ENCODE assay signal across 9 mouse cellular contexts in the genomic region with DNA sequence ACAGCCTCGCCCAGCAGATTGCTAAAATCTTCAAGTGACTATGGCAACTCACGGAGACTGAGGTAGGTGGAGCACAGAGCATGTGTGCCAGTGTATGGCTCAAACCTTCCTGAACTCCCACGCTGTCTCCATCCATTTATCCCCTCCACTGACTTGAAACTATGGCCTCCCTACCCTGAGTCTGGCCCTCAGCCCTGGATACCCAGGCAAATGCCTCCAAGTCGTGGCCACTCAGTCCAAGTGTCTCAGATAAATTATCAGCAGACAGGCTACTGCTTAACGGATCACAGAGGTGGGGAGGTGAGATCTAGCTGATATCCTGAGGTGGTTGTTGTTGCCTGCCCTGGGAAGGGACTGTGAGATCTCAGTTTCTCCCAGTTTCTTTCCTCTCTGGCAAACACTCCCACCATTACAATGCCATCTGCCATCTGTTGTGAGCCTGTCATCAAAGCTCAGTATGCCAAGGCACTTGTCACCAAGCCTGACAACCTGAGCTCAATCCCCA. TPM values are rescaled to one million over a fixed set of nuclear protein-coding genes. Genes with fewer than 3 reads are reported as not detected.
DNase-seq lines count a peak whose midpoint lies in the region; ATAC-seq and TF ChIP-seq lines count a peak whose summit lies in the region.
"Had no signal": no experiment of that assay in that cellular context is flagged by ENCODE, and none has a peak within 500 bp of the region (broad histone marks: within the 10 kb centered on the region; RNA-seq: fewer than 3 reads in every experiment).

No protein-coding gene starts in this region.

- peak overlapping the region; percentile 19; the same call in 1 of the 2 replicates for H3K27ac ChIP-seq in kidney, embryonic 16.5 days (ENCODE audit: low read length)
- no peak overlapping the region for H3K27ac ChIP-seq in kidney, adult 2 months (ENCODE audit: insufficient read depth, low read depth, low read length)
- H3K27ac ChIP-seq in hindbrain, embryonic 16.5 days (ENCODE audit: low read depth, low read length), result peak overlapping the region; percentile 14

- H3K27me3 ChIP-seq in kidney, embryonic 16.5 days (ENCODE audit: insufficient read depth, low read length), result no peaks in the 10 kb centered on the region
- H3K27me3 ChIP-seq in kidney, adult 2 months (replicated peaks; ENCODE audit: control insufficient read depth, insufficient read depth, low read length), result no peaks in the 10 kb centered on the region
- H3K27me3 ChIP-seq in hindbrain, embryonic 16.5 days (replicated peaks; ENCODE audit: control insufficient read depth, insufficient read depth, low read length), result no peaks in the 10 kb centered on the region

- DNase-seq in kidney, adult 2 months, result no peak
- DNase-seq in Muller cell, postnatal 12 days (ENCODE audit: inconsistent ontology term), result peak; percentile 81
- peak; percentile 78 to 86 for DNase-seq in cerebellum, adult 18-20 months
- DNase-seq in urinary bladder, postnatal 36 days (ENCODE audit: low spot score in 2 of 2), result no peak
- DNase-seq in ovary, postnatal 36 days (ENCODE audit: low spot score), result no peak
- DNase-seq: kidney, postnatal 4 days had no signal

- no peak overlapping the region for H3K4me3 ChIP-seq in kidney, embryonic 16.5 days (ENCODE audit: low read length)
- H3K4me3 ChIP-seq in kidney, adult 2 months (ENCODE audit: insufficient read depth, low read depth, low read length), result no peak overlapping the region
- H3K4me3 ChIP-seq in hindbrain, embryonic 16.5 days (ENCODE audit: low read length), result no peak overlapping the region

- peaks cover 9% of the 10 kb centered on the region; the same call in 1 of the 2 replicates for H3K36me3 ChIP-seq in kidney, embryonic 16.5 days (ENCODE audit: insufficient read depth, low read length)
- H3K36me3 ChIP-seq in kidney, adult 2 months (ENCODE audit: control insufficient read depth, insufficient read depth, low read length), result no peaks in the 10 kb centered on the region
- H3K36me3 ChIP-seq in hindbrain, embryonic 16.5 days (ENCODE audit: control insufficient read depth, insufficient read depth, low read length), result no peaks in the 10 kb centered on the region

- no peak overlapping the region for H3K4me2 ChIP-seq in kidney, embryonic 16.5 days (replicated peaks; ENCODE audit: low read depth, low read length)
- H3K4me2 ChIP-seq in hindbrain, embryonic 16.5 days (ENCODE audit: low read length), result no peak overlapping the region

- no peak overlapping the region for H3K9ac ChIP-seq in kidney, embryonic 16.5 days (replicated peaks; ENCODE audit: low read length)
- H3K9ac ChIP-seq in hindbrain, embryonic 16.5 days (ENCODE audit: low read depth, low read length), result no peak overlapping the region

- peak; percentile 54 for ATAC-seq in kidney, embryonic 16.5 days (ENCODE audit: low FRiP score, low TSS enrichment)
- peak; percentile 51 for ATAC-seq in hindbrain, embryonic 16.5 days
- ATAC-seq: activated CD4-positive, CD25-positive, alpha-beta regulatory T cell, adult 4 months had no signal

- WGBS in kidney, embryonic 16.5 days, result 26% methylated on average over 5 of the region's 5 CpGs
- 58% methylated on average over 5 of the region's 5 CpGs for WGBS in kidney, adult 2 months
- WGBS in hindbrain, embryonic 16.5 days, result 59% methylated on average over 5 of the region's 5 CpGs

- H3K9me3 ChIP-seq in kidney, embryonic 16.5 days (ENCODE audit: low read length), result peaks cover 5% of the 10 kb centered on the region
- H3K9me3 ChIP-seq in hindbrain, embryonic 16.5 days (ENCODE audit: control insufficient read depth, low read length), result no peaks in the 10 kb centered on the region

- TF ChIP-seq POLR2A in kidney, adult 2 months (IDR thresholded peaks at IDR 0.05; ENCODE audit: low read depth, low read length), result no peak

- peaks cover 43% of the 10 kb centered on the region for H3K4me1 ChIP-seq in kidney, embryonic 16.5 days (ENCODE audit: insufficient read depth, low read length)
- H3K4me1 ChIP-seq in kidney, adult 2 months (ENCODE audit: control insufficient read depth, insufficient read depth, low read length), result peaks cover 11% of the 10 kb centered on the region
- peaks cover 29% of the 10 kb centered on the region for H3K4me1 ChIP-seq in hindbrain, embryonic 16.5 days (ENCODE audit: control insufficient read depth, insufficient read depth, low read depth, low read length)

- TF ChIP-seq CTCF in kidney, adult 2 months (conservative IDR thresholded peaks at IDR 0.05; ENCODE audit: insufficient read depth, insufficient read length, low read depth, low read length), result no peak

RNA-seq across cellular contexts. Expression of gene Arhgef10l, which starts 24.3 kb away (rescaled TPM):
- polyA plus RNA-seq in kidney, embryonic 16.5 days (2015; fragmentation: Nextera tagmentation; extraction: Ambion mirVana), result 25.4 and 27.7 TPM in 2 replicates
- 42.0 and 56.2 TPM in 2 replicates for polyA plus RNA-seq in kidney, adult 2 months (2012; rRNA removed)
- 20.7 and 24.5 TPM in 2 replicates for polyA plus RNA-seq in hindbrain, embryonic 16.5 days (2015; fragmentation: Nextera tagmentation; extraction: Ambion mirVana)
- polyA plus RNA-seq: activated CD4-positive, CD25-positive, alpha-beta regulatory T cell, adult 4 months had no signal

RNA-seq across cellular contexts. Expression of gene Rcc2, which starts 58.9 kb away (rescaled TPM):
- 19.5 and 21.0 TPM in 2 replicates for polyA plus RNA-seq in kidney, embryonic 16.5 days (2015; fragmentation: Nextera tagmentation; extraction: Ambion mirVana)
- 18.7 and 20.9 TPM in 2 replicates for polyA plus RNA-seq in kidney, adult 2 months (2012; rRNA removed)
- polyA plus RNA-seq in hindbrain, embryonic 16.5 days (2015; fragmentation: Nextera tagmentation; extraction: Ambion mirVana), result 7.7 and 9.5 TPM in 2 replicates

Comparison
In these comparisons a context has a peak if more than half of its experiments do, and no peak if none do; other contexts are left out.
1. DNase-seq: peak in Muller cell, postnatal 12 days (single experiment) and cerebellum, adult 18-20 months (2 of 2); none in kidney, adult 2 months (single experiment), urinary bladder, postnatal 36 days (0 of 2) and ovary, postnatal 36 days (single experiment).